Mouse (Mus musculus): ENCODE results near the gene Hectd1.

DNA sequence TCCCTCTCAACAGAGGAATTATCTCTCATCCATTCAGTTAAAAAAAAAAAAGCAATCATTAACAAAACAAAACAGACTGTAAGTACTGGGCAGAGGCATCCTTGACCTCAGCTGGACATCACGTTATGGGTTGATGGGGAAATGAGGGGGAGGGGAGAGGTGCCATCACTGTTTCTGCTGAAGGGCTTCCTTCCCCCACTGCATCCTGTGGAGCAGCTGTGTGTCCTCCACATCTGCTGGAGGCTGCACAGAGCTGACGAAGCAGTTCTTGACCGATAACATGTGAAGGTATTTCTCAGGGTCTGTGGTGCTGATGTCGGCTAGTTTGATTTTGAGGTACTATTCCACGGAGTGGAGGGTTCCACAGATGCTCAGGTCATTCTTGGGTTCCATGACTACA lies 119.2 kb downstream of the Hectd1 start:
- TF ChIP-seq POLR2A (IDR thresholded peaks at IDR 0.05; ENCODE audit: low read depth, low read length) (no peak), CTCF (IDR thresholded peaks at IDR 0.05; ENCODE audit: borderline replicate concordance, insufficient read depth, low read length) (no peak)
